Mouse (Mus musculus) stomach, postnatal 0 days (tissue): ENCODE results near the gene Dlg2.

ENCODE experiments used
- CTCF ChIP-seq: IDR thresholded peaks from 2 replicates; pipeline ENCODE4 v1.5.1; 2016; ENCODE audit warnings: antibody characterized with exemption, low read depth, mild to moderate bottlenecking, moderate library complexity
- EP300 ChIP-seq: optimal IDR thresholded peaks from 2 replicates; pipeline ENCODE3; 2016; ENCODE audit warnings: antibody characterized with exemption

DNA sequence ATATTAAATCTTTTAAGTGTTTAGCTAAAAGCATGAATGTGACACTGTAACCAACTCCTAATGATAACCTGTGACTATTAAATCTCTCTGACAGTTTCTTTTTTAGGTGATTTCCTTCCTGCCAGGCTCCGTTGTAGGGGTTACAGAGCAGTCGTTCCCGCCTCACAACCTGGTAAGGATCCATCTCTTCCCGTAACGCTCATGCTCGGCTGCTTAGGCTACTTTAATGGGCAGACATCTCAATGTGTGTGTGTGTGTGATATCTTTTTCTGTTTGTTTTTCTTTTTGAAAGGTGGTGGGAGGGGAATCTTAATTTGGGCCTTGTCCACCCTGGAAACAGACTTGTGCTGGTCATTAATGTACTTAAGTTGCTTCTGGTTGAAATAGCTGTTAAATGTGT, 32.3 kb upstream of the Dlg2 start:
- TF ChIP-seq CTCF, result no peak
- TF ChIP-seq EP300, result no peak
